Mouse (Mus musculus) stomach, postnatal 0 days (tissue): ENCODE measurements around the gene Atp2b1.

Experiments used
- CTCF ChIP-seq: IDR thresholded peaks from 2 replicates; pipeline ENCODE4 v1.5.1; 2016; ENCODE audit warnings: antibody characterized with exemption, low read depth, mild to moderate bottlenecking, moderate library complexity
- EP300 ChIP-seq: optimal IDR thresholded peaks from 2 replicates; pipeline ENCODE3; 2016; ENCODE audit warnings: antibody characterized with exemption

- TF ChIP-seq EP300: no peak
- TF ChIP-seq CTCF: no peak
Observed at GRCm38 (mm10) chr10:98877855-98878254, 36.4 kb upstream of the Atp2b1 start.
